Mouse (Mus musculus) adrenal gland, postnatal 25 days (tissue): Measurements from ENCODE around the gene Sdk1. TPM values are rescaled to one million over a fixed set of nuclear protein-coding genes. Genes with fewer than 3 reads are reported as not detected.
A peak's percentile ranks its signal among the peaks of the same experiment; 100 is the strongest.

Experiments
- DNase-seq: peaks from one replicate; pipeline ENCODE4 v3.0.0; 2021; ENCODE audit warnings: mixed read lengths
- long read RNA-seq: library from polyadenylated mRNA; stranded (forward); transcript quantifications from one replicate; pipeline ENCODE4 v2.0.0, GENCODE M21; 2021
- total RNA-seq: library from RNA; stranded (reverse); gene quantifications from 2 replicates; pipeline ENCODE4 v1.2.3, GENCODE M21; 2021

Gene Sdk1
- 9.8 and 18.3 TPM in 2 replicates for total RNA-seq
- long read RNA-seq, partial matches to known transcripts: 0 of 2 reads
- long read RNA-seq, other reads (novel, unspliced or antisense): 2 of 2 reads

- DNase-seq: peak; percentile 98
Observed at GRCm38 (mm10) chr5:141240841-141241543, at the start of gene Sdk1. TSS of gene Sdk1 (plus strand) at chr5:141241490.

- DNase-seq: no peak
Observed at GRCm38 (mm10) chr5:141197278-141197677, 44.0 kb upstream of the Sdk1 start.

GRCm38 (mm10) chr5:141202276-141203065, 38.8 kb upstream of the Sdk1 start:
- DNase-seq: no peak

GRCm38 (mm10) chr5:141207061-141207460, 34.2 kb upstream of the Sdk1 start:
- peak; percentile 20 for DNase-seq

GRCm38 (mm10) chr5:141225243-141225642, 16.0 kb upstream of the Sdk1 start:
- no peak for DNase-seq

- DNase-seq: no peak
Observed at GRCm38 (mm10) chr5:141234326-141234725, 7.0 kb upstream of the Sdk1 start.

- DNase-seq: no peak
Observed at GRCm38 (mm10) chr5:141239401-141239800, 1.9 kb upstream of the Sdk1 start.

GRCm38 (mm10) chr5:141240441-141240840, 849 bp upstream of the Sdk1 start:
- no peak for DNase-seq

GRCm38 (mm10) chr5:141241645-141242284, 475 bp downstream of the Sdk1 start:
- peak; percentile 5 for DNase-seq

- peak; percentile 12 for DNase-seq
Observed at GRCm38 (mm10) chr5:141243253-141243965, 2.1 kb downstream of the Sdk1 start.

- peak; percentile 15 for DNase-seq
Observed at GRCm38 (mm10) chr5:141264253-141264652, 23.0 kb downstream of the Sdk1 start.

- no peak for DNase-seq
Observed at GRCm38 (mm10) chr5:141277112-141277511, 35.8 kb downstream of the Sdk1 start.

- DNase-seq: no peak
Observed at GRCm38 (mm10) chr5:141281751-141282150, 40.5 kb downstream of the Sdk1 start.

- DNase-seq: no peak
Observed at GRCm38 (mm10) chr5:141289611-141290010, 48.3 kb downstream of the Sdk1 start.

- DNase-seq: no peak
Observed at GRCm38 (mm10) chr5:141295240-141295639, 54.0 kb downstream of the Sdk1 start.

- no peak for DNase-seq
Observed at GRCm38 (mm10) chr5:141302287-141302694, 61.0 kb downstream of the Sdk1 start.

GRCm38 (mm10) chr5:141303746-141304145, 62.5 kb downstream of the Sdk1 start:
- DNase-seq: no peak

- no peak for DNase-seq
Observed at GRCm38 (mm10) chr5:141304706-141305105, 63.4 kb downstream of the Sdk1 start.

GRCm38 (mm10) chr5:141310641-141311040, 69.4 kb downstream of the Sdk1 start:
- DNase-seq: no peak

GRCm38 (mm10) chr5:141311801-141312200, 70.5 kb downstream of the Sdk1 start:
- DNase-seq: no peak

GRCm38 (mm10) chr5:141312305-141312704, 71.0 kb downstream of the Sdk1 start:
- no peak for DNase-seq

- no peak for DNase-seq
Observed at GRCm38 (mm10) chr5:141317095-141317494, 75.8 kb downstream of the Sdk1 start.
